Mouse (Mus musculus) adrenal gland, postnatal 25 days (tissue): ENCODE results near the gene Kifc1. TPM values are rescaled to one million over a fixed set of nuclear protein-coding genes. Genes with fewer than 3 reads are reported as not detected.
"Not testable (repeated sequence)": the region's sequence is repeated elsewhere in the genome, so short reads cannot be mapped to it uniquely, and the experiment has no call there.

Experiments
- DNase-seq: peaks from one replicate; pipeline ENCODE4 v3.0.0; 2021; ENCODE audit warnings: mixed read lengths
- total RNA-seq: library from RNA; stranded (reverse); gene quantifications from 2 replicates; pipeline ENCODE4 v1.2.3, GENCODE M21; 2021

Kifc1 gene
- total RNA-seq, 1 experiment from 2014 or later: 7.0 TPM

DNA sequence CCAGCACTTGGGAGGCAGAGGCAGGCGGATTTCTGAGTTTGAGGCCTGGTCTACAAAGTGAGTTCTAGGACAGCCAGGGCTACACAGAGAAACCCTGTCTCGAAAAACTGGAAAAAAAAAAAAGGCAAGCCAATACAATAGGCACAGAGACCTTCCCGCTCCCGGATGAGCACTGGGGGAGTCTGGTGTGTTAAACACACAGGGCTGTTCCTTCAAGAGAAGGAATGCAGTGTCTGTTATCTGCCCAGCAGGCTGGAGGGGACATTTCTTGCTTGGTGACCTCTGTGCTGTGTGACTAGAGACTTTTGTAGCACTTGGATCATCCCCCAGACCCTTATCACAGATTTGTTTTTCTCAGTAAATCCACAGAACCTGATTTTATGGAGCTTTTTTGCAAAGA, 11.2 kb upstream of the Kifc1 start:
- no peak for DNase-seq

DNA sequence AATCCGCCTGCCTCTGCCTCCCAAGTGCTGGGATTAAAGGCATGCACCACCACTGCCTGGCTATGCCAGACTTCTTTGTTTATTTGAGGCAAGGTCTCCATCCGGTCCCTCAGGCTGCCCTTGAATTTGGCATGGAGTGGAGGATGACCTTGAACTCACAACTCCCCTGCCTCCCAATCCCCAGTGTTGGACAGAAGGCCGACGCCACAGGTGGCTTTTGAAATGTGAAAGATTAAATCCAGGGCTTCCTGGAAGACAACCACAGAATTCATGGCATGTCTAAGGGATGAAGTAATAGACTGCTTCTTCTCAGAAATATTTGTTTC, 10.5 kb upstream of the Kifc1 start:
- DNase-seq: no peak

DNA sequence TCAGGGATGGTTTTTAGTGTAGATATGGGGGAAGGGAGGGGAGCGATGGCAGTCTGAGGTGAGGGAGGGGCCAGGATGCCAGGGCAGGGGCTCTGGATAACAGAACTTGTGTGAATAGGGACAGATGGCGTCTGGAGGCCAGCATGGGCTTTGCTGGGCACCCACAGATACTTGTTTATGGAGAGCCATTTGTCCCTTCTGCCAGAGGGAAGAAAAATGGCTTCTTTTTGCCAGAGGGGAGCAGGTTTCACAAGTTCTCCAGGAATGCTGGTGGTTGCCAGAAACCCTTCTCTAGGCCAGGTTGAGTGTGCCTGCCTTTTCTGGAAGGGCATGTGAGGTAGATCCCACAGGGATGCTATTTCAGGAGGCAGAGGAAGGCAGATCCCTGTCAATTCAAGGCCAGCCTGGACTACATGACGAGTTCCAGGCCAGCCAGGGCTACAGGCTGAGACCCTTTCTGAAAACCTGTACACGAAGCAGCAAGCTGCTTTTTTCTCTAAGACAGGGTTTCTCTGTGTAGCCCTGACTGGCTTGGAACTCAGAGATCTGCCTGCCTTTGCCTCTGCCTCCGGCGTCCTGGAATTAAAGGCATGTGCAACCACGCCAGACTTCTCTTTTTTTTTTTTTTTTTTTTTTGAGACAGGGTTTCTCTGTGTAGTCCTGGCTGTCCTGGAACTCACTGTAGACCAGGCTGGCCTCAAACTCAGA, 10.0 kb upstream of the Kifc1 start:
- DNase-seq: no peak

DNA sequence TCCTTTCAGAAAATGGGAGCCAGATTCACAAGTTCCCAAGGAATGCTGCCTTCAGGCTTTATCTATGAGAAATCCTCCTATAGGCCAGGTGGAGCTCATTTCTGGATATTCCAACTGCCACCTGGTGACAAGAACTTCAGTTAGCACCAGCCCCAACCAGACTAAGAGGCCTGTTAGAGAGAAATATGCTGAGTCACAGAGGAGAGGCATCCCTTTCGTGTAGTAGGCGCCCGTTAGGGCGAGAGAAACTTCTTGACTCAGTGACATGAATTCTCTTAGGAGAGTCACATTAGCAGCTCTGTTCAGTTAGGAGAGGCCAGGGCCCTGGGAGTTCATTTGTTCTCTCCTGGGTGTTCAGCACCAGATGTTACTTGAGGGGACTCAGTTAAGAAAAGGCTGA, 9.2 kb upstream of the Kifc1 start:
- DNase-seq: no peak

DNA sequence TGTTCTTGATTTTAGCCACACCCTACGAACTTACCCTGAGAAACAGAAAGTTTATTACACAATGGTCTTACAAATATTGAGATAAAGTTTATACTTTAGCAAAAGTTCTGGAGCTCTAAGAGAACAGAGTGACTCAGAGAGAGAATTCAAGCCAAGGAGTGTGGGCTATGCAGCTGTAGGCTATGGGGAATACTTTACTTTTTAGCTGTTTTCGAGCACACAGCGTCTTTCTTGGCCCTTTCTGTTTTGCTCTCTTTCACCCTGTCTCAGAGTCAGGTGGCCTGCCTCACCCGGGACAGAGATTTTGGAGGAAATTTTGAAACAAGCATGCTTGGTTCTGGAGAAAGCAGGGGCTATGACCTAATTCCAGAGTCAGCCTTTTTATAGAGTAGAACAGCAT, 7.7 kb upstream of the Kifc1 start:
- not testable (repeated sequence) for DNase-seq

DNA sequence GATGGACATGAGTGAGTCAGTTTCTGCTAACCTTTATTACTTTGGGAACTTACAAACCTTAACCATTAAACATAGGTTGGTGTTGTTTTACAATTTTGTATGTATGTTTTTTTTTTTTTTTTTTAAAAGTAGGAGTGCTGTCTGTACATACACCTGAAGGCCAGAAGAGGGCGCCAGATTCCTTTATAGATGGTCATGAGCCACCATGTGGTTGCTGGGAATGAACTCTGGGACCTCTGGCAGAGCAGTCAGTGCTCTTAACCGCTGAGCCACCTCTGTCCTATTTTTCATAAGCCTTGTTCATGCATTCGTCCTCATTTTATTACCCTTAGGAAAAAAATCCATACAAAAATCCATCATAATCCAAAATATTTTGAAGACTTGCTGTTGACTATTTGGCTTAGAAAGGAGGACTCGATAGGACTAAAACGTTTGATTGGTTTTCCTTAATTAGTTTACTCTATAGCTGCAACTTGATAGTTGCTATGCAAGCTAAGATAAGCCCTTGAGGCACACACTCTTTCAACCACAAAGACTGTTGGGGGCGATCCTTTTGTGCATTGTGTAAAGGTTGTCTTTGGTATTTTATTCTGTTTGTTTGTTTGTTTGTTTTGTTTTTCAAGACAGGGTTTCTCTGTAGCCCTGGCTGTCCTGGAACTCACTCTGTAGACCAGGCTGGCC, 6.8 kb upstream of the Kifc1 start:
- no peak for DNase-seq

DNA sequence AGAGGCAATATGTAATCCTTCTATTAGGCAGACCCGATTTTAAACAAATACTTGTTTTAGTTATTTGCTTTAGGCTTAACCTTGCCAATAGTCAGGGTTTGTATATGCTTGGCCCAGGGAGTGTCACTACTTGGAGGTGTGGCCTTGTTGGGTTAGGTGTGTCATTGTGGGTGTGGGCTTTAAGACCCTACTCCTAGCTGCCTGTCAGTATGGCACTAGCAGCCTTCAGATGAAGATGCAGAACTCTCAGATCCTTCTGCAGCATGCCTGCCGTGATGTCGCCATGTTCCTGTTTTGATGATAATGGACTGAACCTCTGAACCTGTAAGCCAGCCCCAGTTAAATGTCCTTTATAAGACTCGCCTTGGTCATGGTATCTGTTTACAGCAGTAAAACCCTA, 2.5 kb upstream of the Kifc1 start:
- not testable (repeated sequence) for DNase-seq

DNA sequence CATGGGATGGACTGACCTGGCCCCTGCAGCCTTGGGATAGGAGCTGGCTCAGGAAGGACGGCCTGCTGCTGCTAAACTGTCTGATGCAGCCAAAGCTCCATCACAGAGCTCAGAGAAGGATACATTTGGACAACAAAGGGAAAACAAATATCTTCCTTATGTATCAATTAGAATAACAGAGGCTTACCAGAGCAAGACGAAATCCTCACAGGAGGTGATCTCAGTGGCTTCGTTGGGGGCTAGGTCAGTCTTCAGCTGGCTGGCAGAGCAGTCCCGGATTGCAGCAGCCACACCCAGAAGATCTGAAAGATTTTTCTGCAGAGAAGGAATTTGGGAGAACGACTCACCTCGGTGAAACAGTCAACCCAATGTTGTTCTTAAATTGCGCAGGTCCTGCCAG, 2.0 kb upstream of the Kifc1 start:
- no peak for DNase-seq

DNA sequence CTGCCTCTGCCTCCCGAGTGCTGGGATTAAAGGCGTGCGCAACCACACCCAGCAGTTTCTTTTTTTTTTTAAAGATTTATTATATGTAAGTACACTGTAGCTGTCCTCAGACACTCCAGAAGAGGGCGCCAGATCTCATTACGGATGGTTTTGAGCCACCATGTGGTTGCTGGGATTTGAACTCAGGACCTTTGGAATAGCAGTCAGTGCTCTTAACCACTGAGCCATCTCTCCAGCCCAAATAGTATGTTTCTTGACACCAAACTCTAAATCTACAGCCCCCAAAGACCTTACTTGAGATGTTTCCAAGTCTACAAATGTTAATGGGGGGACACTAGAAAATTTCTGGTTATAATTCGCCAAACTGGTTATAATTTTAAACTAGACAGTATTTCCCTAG, 1.4 kb upstream of the Kifc1 start:
- DNase-seq: not testable (repeated sequence)

DNA sequence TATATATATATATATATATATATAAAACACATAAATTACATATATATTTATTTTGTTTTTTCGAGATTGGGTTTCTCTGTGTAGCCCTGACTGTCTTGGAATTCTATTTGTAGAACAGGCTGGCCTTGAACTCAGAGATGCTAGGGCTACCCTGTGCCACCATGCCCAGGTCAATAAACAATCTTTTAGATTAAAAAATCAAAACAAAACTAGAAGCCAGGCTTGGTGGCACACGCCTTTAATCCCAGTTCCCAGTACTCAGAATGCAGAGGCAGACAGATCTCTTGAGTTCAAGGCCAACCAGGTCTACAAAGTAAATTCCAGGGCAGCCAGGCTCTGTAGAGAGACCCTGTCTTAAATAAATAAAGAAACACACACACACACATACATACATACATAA, 896 bp upstream of the Kifc1 start:
- DNase-seq: no peak

DNA sequence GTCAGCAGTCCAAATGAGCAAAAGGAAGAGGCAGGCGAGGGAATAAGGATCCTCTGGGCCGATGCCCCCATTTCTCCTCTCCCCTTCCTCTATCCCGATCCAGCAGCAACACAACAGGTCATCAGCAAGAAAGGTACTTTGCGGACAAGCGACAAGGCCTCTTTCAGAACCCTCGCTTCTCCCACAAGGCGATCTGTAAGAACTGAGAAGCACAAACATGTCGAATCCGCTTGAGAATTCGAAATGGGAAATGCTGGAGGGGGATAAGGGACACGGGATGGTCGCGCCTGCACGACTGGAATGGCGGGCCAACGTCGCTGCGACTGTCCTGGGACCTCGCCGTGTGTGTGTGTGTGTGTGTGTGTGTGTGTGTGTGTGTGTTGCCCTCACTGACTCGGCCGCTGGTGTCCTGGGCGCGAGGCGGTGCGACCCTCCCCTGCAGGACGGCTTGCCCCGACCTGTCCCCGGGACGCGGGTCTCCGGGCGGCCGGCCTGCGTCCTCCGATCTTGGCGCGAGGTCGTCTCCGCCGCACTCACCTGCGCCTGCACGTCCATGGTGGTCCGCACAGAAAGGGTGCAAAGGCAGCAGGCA, 424 bp downstream of the Kifc1 start:
- not testable (repeated sequence) for DNase-seq

DNA sequence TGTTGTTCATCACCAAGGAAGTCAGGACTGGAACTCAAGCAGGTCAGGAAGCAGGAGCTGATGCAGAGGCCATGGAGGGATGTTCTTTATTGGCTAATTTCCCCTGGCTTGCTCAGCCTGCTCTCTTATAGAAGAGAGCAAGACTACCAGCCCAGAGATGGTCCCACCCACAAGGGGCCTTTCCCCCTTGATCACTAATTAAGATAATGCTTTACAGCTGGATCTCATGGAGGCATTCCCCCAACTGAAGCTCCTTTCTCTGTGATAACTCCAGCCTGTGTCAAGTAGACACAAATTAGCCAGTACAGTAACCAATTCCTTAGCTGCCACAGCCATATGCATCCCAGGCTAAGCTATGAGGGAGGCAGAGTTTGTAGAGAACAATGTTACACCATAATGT, 2.2 kb downstream of the Kifc1 start:
- not testable (repeated sequence) for DNase-seq

DNA sequence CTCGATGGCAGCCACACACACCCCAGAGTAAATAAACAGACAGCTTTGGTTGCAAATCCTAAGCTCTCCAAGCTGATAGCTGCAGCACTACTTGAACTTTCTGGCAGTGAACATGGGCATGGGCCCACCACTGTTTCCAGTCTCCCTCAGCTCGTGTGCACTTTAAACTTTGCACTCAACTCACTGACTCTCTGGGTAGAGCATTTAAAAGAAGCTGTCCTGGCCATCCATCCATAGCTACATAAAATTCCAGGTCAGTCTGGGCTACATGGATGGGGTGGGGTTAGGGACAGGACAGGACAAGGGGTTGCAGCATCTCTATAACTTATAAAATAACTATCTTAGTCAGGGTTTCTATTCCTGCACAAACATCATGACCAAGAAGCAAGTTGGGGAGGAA, 2.7 kb downstream of the Kifc1 start:
- not testable (repeated sequence) for DNase-seq

DNA sequence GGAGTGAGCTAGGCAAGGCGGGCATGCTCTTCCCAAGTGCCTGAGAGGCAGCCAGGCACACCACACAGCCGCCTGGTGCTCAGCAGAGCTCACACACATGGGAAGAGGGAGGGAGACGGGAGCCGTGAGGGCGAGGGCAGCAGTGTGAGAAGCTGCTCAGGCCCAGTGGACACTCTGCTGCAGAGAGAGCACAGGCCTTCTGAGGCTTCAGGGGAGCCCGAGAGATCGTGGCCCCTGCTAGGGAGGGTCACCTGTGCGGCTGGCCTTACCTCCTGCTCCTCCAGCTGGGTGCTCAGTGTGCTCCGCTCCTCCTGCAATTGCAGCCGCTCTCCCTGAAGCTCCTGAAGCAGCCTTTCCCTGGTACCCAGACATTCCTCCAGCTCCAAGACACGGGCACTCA, 6.1 kb downstream of the Kifc1 start:
- not testable (repeated sequence) for DNase-seq

DNA sequence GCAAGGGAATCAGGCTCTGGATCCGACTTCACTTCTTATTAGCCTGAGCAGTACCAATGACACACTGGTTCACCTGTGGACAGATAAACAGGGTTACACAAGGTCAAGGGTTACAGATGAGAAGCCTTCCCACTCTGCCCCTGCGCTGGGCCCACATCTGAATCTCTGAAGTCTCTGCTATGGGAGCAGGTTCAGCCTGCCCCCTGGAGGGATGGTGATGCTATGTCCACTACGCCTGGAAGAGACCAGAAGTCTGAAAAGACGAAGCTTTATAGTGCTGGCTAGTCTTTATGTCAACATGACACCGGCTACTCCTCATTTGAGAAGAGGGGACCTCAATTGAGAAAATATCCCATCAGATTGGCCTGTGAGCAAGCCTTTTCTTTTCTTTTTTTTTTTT, 14.7 kb downstream of the Kifc1 start:
- DNase-seq: peak; percentile 14

DNA sequence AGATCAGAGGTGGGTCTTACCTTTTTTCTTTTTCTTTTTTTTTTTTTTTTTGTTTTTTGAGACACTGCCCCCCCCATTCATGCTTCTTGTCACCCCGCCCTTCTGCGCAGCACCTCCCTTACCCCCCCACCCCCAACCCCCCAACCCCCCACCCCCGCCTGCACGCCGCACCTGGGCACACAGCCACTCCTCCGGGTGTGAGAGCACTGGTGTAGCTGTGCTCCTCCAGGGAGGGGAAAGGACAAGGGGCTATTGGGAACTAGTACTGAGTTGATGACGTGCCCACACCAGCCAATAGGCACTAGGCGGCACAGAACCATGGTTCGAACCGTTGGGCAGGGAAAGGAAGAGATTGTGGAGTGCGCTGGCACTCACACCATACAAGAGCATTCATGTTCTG, 16.1 kb downstream of the Kifc1 start:
- DNase-seq: peak; percentile 8

DNA sequence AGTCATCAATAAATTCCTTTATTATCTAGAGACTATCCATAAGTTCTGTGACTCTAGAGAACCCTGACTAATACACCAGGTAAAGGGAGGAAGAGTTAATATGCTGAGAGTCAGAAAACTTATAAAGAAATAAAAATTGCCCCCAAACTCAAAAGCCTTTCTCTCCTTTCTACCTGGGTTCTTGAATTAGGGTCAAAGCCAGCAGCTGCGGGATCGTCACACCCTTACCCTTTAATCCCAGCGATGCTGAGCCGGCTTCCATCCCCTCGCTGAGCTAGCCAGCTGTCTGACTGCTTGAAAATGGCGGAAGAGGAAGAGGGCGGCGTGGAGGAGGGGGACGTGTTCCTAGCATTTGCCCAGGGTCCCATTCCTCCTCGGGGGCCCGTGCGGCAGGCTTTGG, 16.9 kb downstream of the Kifc1 start, which contains the start of gene Gm7029:
Gene Gm7029, plus strand, starts transcription at position 301 of the 400 bp plus-strand sequence.
- DNase-seq: not testable (repeated sequence)

DNA sequence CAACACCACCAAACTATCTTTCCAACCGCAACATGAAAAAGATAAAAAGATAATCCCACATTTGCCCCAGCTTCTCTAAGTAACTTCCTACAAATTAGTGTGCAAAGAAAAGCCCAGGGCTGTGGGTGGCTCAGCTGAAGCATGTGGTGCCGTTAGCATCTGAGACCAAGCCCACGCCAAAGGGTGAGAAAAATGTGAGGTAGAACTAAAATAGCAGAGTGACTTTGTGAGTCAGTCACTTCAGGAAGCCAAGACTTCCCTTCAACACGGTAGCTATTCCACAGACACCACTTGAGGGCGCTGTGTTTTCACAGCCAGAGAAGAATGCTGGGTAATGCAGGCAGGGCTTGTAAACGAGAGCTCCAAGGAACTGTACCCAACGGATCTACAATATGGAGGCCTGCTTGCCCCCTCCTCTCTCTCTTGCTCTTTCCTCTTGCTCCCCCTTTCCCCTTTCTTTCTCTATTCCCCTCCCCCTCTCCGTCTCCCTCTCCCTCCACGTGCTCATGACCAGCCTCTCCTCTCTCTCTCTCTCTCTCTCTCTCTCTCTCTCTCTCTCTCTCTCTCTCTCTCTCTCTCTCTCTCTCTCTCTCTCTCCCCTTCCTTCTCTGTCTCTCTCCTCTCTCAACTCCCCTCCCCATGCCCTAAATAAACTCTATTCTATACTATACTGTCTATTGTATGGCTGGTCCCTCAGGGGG, 25.0 kb downstream of the Kifc1 start:
- peak; percentile 45 for DNase-seq

DNA sequence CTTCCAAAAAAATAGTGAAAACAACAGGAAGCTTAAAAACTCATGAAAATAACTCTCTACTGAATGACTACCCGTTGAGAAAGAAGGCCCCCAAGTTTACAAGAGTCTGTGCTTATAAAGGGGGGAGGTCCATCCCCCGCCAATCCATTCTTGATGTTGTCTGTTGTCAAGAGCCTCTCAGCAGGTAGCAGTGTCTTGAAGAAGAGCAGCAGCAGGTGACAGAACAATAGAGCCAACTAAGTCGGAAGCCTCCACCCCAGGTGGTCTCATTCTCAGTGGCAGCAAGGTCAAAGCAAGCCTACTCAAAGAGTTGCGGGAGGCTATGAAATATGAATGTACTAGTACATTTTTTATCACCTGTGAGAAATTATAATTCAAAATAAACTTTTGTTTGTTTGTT, 32.6 kb downstream of the Kifc1 start:
- no peak for DNase-seq

DNA sequence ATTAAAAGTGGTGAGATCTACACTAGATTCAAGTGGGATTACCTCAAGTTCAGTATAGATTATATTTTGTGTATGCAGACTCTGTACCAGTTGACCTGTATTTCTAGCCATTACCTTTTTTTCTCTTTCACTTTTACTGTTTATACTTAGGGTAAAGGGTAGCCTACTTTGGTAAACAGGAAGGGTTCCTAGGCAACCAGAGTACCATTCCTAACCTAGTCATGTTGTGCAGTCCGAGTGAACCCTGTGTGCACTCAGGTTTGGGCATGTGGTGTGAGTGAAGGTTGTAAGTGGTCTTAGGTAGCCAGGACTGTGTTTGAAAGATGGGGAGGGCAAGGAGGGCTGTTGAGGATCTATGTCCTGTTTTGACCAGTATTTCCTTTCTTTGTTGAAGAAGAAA, 39.1 kb downstream of the Kifc1 start:
- DNase-seq: no peak

DNA sequence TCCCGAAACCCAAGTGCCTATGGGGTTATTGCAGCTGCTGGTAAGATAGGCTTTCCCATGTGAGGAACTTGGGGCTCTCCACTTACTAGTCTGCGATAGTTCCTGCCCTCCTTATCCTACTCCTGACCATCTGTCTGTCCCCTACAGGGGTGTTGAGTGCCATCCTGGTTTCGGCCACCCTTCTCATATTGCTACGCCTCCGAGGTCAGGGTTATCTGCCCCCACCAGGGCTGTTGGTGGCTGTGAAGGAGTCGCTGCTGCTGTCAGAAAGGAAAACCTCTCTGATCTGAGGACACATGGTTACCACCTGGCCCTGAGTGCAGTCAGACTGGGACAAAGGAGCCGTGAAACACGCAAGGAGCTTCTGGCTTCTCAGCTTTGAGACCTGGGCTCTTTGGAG, 42.3 kb downstream of the Kifc1 start:
- DNase-seq: no peak

DNA sequence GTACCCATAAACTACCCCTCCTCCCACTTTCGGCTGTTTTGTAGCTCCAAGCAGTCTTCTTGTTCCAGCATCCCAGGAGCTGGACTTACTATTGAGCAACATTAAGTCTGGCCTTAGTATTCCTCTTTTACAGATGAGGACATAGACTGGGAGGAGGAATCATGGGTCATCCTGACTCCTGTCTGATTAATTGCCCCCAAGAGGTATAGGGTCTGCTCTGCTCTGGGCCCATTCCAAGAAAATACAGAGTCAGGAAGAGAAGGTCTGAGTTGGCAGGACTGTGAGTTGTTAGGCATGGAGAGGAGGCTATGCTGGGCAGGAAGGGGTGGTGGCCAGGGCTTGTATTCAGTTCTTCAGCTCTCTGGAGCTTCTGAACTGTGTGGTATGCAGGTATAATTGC, 46.3 kb downstream of the Kifc1 start:
- no peak for DNase-seq
